Mouse (Mus musculus): ENCODE measurements at regions not wholly inside any gene's neighbourhood (a gene's known extent, or its start where the extent isn't known, plus 50 kb on each side); places are given as distances from the start of the nearest gene placed in this dataset.

- peak; percentile 2 for DNase-seq (ENCODE audit: low spot score)
These were observed 108.4 kb downstream of the Gm21913 start for GRCm38 (mm10) chrY:74732116-74732515.

Measured in ovary, postnatal 14 days (tissue).